Mouse (Mus musculus) heart, postnatal 10 days (tissue): ENCODE data around the gene Zdhhc12. TPM values are rescaled to one million over a fixed set of nuclear protein-coding genes. Genes with fewer than 3 reads are reported as not detected.
"Not testable (repeated sequence)": the region's sequence is repeated elsewhere in the genome, so short reads cannot be mapped to it uniquely, and the experiment has no call there.

ENCODE experiments used
- DNase-seq, 2 experiments: peaks; one replicate each; pipeline ENCODE4 v3.0.0; 2021
- intact Hi-C: fragments of 180-260 bp; cut with DNase I; formaldehyde crosslinking; loops from one replicate; pipeline ENCODE4 v1.15.1; 2025
- total RNA-seq, 2 experiments: library from RNA; stranded (reverse); gene quantifications; 2 replicates each; pipeline ENCODE4 v1.2.3; 2021

The Zdhhc12 gene
- 1 to 10 TPM; 7.5 to 7.8 TPM for total RNA-seq

- peak; percentile 91 to 95 for DNase-seq
- intact Hi-C loops: loop anchor here (2.0 kb wide), 1 partner anchor 15 kb away; no protein-coding TSS in a partner anchor
These were observed at the start of gene Zdhhc12 for GRCm38 (mm10) chr2:30093471-30094207. Zdhhc12 (minus strand) TSS chr2:30093648.

DNA sequence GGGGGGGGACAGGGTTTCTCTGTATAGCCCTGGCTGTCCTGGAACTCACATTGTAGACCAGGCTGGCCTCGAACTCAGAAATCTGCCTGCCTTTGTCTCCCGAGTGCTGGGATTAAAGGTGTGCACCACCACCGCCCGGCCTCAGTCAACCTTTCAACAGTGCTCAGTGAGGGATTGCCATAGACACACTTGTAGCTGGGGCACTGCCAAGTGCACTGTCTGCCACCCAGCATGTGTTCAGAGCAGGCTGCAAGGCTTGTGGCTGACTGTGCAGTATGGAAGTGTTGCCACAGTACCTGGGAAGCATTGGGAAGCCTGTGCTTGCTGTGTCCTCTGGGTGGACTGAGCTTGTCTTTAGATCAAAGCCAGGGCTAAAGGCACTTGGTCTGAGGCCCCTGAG, 46.6 kb upstream of the Zdhhc12 start:
- intact Hi-C loops, DNase-seq: not testable (repeated sequence)

DNA sequence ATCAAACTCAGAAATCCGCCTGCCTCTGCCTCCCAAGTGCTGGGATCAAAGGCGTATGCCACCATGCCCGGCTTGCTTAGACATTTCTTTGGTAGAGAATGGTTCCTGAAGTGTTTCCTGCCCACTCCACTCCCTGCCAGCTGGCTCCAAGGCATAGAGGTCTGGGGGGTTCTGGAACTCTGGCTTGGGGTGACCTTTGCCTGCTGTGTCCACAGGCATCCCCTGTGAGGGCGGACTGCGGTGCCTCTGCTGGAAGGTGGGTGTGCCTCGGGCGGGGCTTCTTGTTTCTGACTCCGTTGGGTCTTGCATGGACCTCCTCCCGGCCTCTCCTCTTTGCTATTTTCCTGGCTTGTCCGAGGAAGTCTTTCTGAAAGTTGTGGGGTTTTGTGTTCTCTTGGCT, 43.0 kb upstream of the Zdhhc12 start:
- intact Hi-C loops: no loop called here
- DNase-seq: no peak

GRCm38 (mm10) chr2:30134928-30135620, 41.6 kb upstream of the Zdhhc12 start:
- intact Hi-C loops: no loop called here
- DNase-seq: no peak

- intact Hi-C loops: no loop called here
- DNase-seq: no peak
These were observed 40.9 kb upstream of the Zdhhc12 start for GRCm38 (mm10) chr2:30134378-30134711.

GRCm38 (mm10) chr2:30133613-30134377, 40.3 kb upstream of the Zdhhc12 start, which contains the start of gene Tbc1d13:
Tbc1d13 (plus strand) TSS chr2:30133746.
- intact Hi-C loops: loop anchor here (1.0 to 2.0 kb wide), 2 partner anchors 9 to 29 kb away; partner anchors contain the start of gene Zer1

GRCm38 (mm10) chr2:30132801-30133612, 39.6 kb upstream of the Zdhhc12 start:
- intact Hi-C loops: loop anchor here (1.0 to 2.0 kb wide), 2 partner anchors 9 to 30 kb away; partner anchors contain the start of gene Zer1
- peak; percentile 49 to 52 for DNase-seq

More at GRCm38 (mm10) chr2:30133613-30134377, 40.3 kb upstream of the Zdhhc12 start, which contains the start of gene Tbc1d13:
- peak; percentile 99 for DNase-seq

DNA sequence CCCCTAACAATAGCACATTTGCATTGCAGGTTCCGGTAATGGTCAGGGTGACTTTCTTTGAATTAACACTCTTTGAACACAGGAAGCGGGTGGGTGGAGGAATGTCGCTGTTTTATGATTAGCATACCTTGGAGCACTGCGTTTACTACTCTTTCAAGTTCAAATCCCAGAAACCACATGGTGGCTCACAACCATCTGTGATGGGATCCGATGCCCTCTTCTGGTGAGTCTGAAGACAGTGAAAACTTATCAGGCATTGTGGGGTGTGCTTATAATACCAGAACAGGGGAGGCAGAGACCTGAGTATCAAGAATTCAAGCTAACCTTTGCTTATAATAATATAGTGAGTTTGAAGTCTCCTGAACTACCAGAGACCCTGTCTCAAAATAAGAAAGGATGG, 37.8 kb upstream of the Zdhhc12 start:
- DNase-seq, intact Hi-C loops: not testable (repeated sequence)

DNA sequence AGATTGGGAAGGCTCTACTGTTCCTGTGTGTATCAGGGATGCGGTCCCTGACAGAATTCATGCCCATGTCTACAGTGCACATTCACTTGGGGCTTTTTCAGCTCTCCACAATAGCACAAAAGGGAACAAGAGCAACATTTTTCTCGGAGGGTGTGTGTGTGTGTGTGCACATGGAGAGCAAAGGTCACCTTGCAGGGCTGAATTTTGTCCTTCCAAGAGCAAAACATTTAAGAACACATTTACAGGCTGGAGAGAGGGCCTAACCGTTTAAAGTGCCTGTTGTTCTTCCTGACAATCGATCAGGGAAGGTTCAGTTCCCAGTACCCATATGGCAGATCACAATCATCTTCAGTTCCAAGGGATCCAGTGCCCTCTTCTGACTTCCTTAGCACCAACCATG, 36.7 kb upstream of the Zdhhc12 start:
- intact Hi-C loops: no loop called here
- no peak for DNase-seq

GRCm38 (mm10) chr2:30128789-30129188, 35.3 kb upstream of the Zdhhc12 start:
- peak; percentile 57 to 59 for DNase-seq
- intact Hi-C loops: loop anchor here (2.0 to 5.0 kb wide), 2 partner anchors 142 to 159 kb away; partner anchors contain the start of genes Dolk and Nup188

GRCm38 (mm10) chr2:30124472-30125274, 31.2 kb upstream of the Zdhhc12 start, which contains the start of gene Zer1:
Zer1 (minus strand) TSS chr2:30124585.
- intact Hi-C loops: loop anchor here (1.0 to 5.0 kb wide), 2 partner anchors 9 to 163 kb away; partner anchors contain the start of genes Dolk, Nup188 and Tbc1d13
- DNase-seq: peak; percentile 96 to 98

GRCm38 (mm10) chr2:30123729-30124471, 30.5 kb upstream of the Zdhhc12 start:
- intact Hi-C loops: loop anchor here (1.0 kb wide), 1 partner anchor 9 kb away; the partner anchor contains the start of gene Tbc1d13
- DNase-seq: no peak

DNA sequence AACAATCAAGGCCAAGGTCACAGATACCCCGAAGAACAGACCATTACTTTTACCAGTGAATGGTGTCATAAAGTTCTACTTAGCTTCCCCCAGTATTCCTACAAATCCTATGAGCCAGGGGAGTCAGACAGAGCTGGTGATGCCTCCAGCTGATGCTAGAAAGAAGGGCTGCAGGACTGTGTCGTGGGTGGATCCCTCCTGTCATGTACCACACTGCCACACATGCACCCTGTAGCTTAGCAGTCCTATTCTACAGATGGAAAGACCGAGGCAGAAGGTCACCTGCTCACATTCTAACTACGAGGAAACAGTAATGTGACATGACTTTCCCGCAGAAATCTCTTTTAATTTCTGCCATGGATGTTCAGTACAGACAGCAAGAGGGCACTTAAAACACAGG, 29.3 kb upstream of the Zdhhc12 start:
- DNase-seq: no peak
- intact Hi-C loops: no loop called here

GRCm38 (mm10) chr2:30120269-30120668, 26.8 kb upstream of the Zdhhc12 start:
- intact Hi-C loops: no loop called here

GRCm38 (mm10) chr2:30119641-30120051, 26.2 kb upstream of the Zdhhc12 start:
- no peak for DNase-seq
- intact Hi-C loops: no loop called here

More at GRCm38 (mm10) chr2:30120269-30120668, 26.8 kb upstream of the Zdhhc12 start:
- no peak for DNase-seq

GRCm38 (mm10) chr2:30112564-30112963, 19.1 kb upstream of the Zdhhc12 start:
- DNase-seq: no peak
- intact Hi-C loops: no loop called here

GRCm38 (mm10) chr2:30111500-30111899, 18.1 kb upstream of the Zdhhc12 start:
- intact Hi-C loops: no loop called here
- DNase-seq: no peak

- intact Hi-C loops: no loop called here
- no peak for DNase-seq
These were observed 14.8 kb upstream of the Zdhhc12 start for GRCm38 (mm10) chr2:30108260-30108659.
